Mouse (Mus musculus) heart, embryonic 13.5 days (tissue): ENCODE measurements at regions not wholly inside any gene's neighbourhood (a gene's known extent, or its start where the extent isn't known, plus 50 kb on each side); places are given as distances from the start of the nearest gene placed in this dataset.
A peak's percentile ranks its signal among the peaks of the same experiment; 100 is the strongest.
"Not testable (repeated sequence)": the region's sequence is repeated elsewhere in the genome, so short reads cannot be mapped to it uniquely, and the experiment has no call there.

Source experiments
- ATAC-seq: fragments of 200-750 bp; cut with Nextera tagmentation; 2 replicates; pipeline ENCODE4 v1.8.0; 2017; ENCODE audit warnings: moderate TSS enrichment; ENCODE audit not compliant: insufficient number of reproducible peaks, low FRiP score, low TSS enrichment; ENCODE audit errors: extremely low read depth
- H3K27ac ChIP-seq: fragments of 300-500 bp; sonication (generic); replicated peaks from 2 replicates; pipeline ENCODE4 v1.5.1; 2015; ENCODE audit warnings: moderate library complexity, mild to moderate bottlenecking, inconsistent platforms
- H3K27me3 ChIP-seq: fragments of 300-500 bp; sonication (generic); replicated peaks from 2 replicates; pipeline ENCODE4 v1.6.1; 2015; ENCODE audit warnings: mild to moderate bottlenecking, inconsistent platforms
- H3K36me3 ChIP-seq: fragments of 300-500 bp; sonication (generic); 2 replicates; pipeline ENCODE4 v1.6.1; 2015; ENCODE audit warnings: mild to moderate bottlenecking, inconsistent platforms
- H3K4me1 ChIP-seq: fragments of 300-500 bp; sonication (generic); 2 replicates; pipeline ENCODE4 v1.6.1; 2015; ENCODE audit warnings: inconsistent platforms
- H3K4me2 ChIP-seq: fragments of 300-500 bp; sonication (generic); 2 replicates; pipeline ENCODE4 v1.6.1; 2015; ENCODE audit warnings: inconsistent platforms, mild to moderate bottlenecking, moderate library complexity
- H3K4me3 ChIP-seq: fragments of 300-500 bp; sonication (generic); 2 replicates; pipeline ENCODE4 v1.5.1; 2015; ENCODE audit warnings: moderate library complexity, mild to moderate bottlenecking, inconsistent platforms
- H3K9ac ChIP-seq: fragments of 300-500 bp; sonication (generic); 2 replicates; pipeline ENCODE4 v1.6.1; 2015; ENCODE audit warnings: inconsistent platforms, mild to moderate bottlenecking, moderate library complexity
- H3K9me3 ChIP-seq: fragments of 300-500 bp; sonication (generic); 2 replicates; pipeline ENCODE4 v1.6.1; 2016; ENCODE audit warnings: inconsistent platforms
- WGBS: fragments of 180-500 bp; shearing (Covaris S2); methylation state at CpG from one replicate; pipeline ENCODE4 v1.1.7; 2015; ENCODE audit warnings: mixed read lengths; 5-methylcytosine and 5-hydroxymethylcytosine counted together

- H3K27me3 ChIP-seq: no peaks in the 10 kb centered on the region
- H3K4me1 ChIP-seq: no peaks in the 10 kb centered on the region
- no peak overlapping the region for H3K4me3 ChIP-seq
- 71% methylated on average over 3 of the region's 3 CpGs for WGBS
- no peak for ATAC-seq
- H3K4me2 ChIP-seq: no peak overlapping the region
- no peaks in the 10 kb centered on the region for H3K36me3 ChIP-seq
- H3K9ac ChIP-seq: no peak overlapping the region
- no peaks in the 10 kb centered on the region for H3K9me3 ChIP-seq
- H3K27ac ChIP-seq: no peak overlapping the region
Observed at GRCm38 (mm10) chr11:22420003-22420723, 78.1 kb upstream of the Ehbp1 start.

- no peaks in the 10 kb centered on the region for H3K36me3 ChIP-seq
- H3K4me2 ChIP-seq: no peak overlapping the region
- no peaks in the 10 kb centered on the region for H3K4me1 ChIP-seq
- no peak overlapping the region for H3K4me3 ChIP-seq
- no peak for ATAC-seq
- H3K9me3 ChIP-seq: no peaks in the 10 kb centered on the region
- H3K9ac ChIP-seq: no peak overlapping the region
- H3K27ac ChIP-seq: no peak overlapping the region
- no peaks in the 10 kb centered on the region for H3K27me3 ChIP-seq
- 83% methylated on average over 3 of the region's 3 CpGs for WGBS
Observed at GRCm38 (mm10) chr11:22421762-22422161, 79.7 kb upstream of the Ehbp1 start.

- 5% methylated on average over 5 of the region's 5 CpGs for WGBS
- no peak overlapping the region for H3K9ac ChIP-seq
- no peak overlapping the region for H3K4me3 ChIP-seq
- H3K4me2 ChIP-seq: no peak overlapping the region
- no peaks in the 10 kb centered on the region for H3K27me3 ChIP-seq
- H3K9me3 ChIP-seq: no peaks in the 10 kb centered on the region
- H3K36me3 ChIP-seq: no peaks in the 10 kb centered on the region
- peak; percentile 76; the same call in 1 of the 2 replicates for ATAC-seq
- no peak overlapping the region; the same call in 1 of the 2 replicates for H3K27ac ChIP-seq
- H3K4me1 ChIP-seq: peaks cover 41% of the 10 kb centered on the region
Observed at GRCm38 (mm10) chr11:22437140-22437850, 74.6 kb upstream of the Tmem17 start.

GRCm38 (mm10) chr11:22437851-22438215, 74.1 kb upstream of the Tmem17 start:
- WGBS: 75% methylated on average over 5 of the region's 5 CpGs
- no peak for ATAC-seq
- H3K4me2 ChIP-seq: no peak overlapping the region
- H3K4me1 ChIP-seq: peaks cover 41% of the 10 kb centered on the region
- no peak overlapping the region for H3K9ac ChIP-seq
- H3K4me3 ChIP-seq: no peak overlapping the region
- no peaks in the 10 kb centered on the region for H3K9me3 ChIP-seq
- no peak overlapping the region for H3K27ac ChIP-seq
- H3K27me3 ChIP-seq: no peaks in the 10 kb centered on the region
- H3K36me3 ChIP-seq: no peaks in the 10 kb centered on the region

- ATAC-seq: no peak
- 67% methylated on average over 2 of the region's 2 CpGs for WGBS
- Histone ChIP-seq H3K36me3 (no peaks in the 10 kb centered on the region), H3K27ac (no peak overlapping the region), H3K27me3 (no peaks in the 10 kb centered on the region), H3K9ac (no peak overlapping the region), H3K9me3 (no peaks in the 10 kb centered on the region), H3K4me2 (no peak overlapping the region), H3K4me3 (no peak overlapping the region), H3K4me1 (peaks cover 41% of the 10 kb centered on the region)
Observed at GRCm38 (mm10) chr11:22438441-22439066, 73.3 kb upstream of the Tmem17 start.

GRCm38 (mm10) chr11:22440521-22440920, 71.4 kb upstream of the Tmem17 start:
- no peak overlapping the region for H3K4me2 ChIP-seq
- H3K4me1 ChIP-seq: peaks cover 41% of the 10 kb centered on the region
- no peak for ATAC-seq
- no peaks in the 10 kb centered on the region for H3K36me3 ChIP-seq
- H3K4me3 ChIP-seq: no peak overlapping the region
- no peaks in the 10 kb centered on the region for H3K27me3 ChIP-seq
- H3K9me3 ChIP-seq: no peaks in the 10 kb centered on the region
- H3K9ac ChIP-seq: no peak overlapping the region
- 21% methylated on average over 2 of the region's 2 CpGs for WGBS
- H3K27ac ChIP-seq: peak overlapping the region; percentile 67

- H3K36me3 ChIP-seq: no peaks in the 10 kb centered on the region
- H3K9me3 ChIP-seq: no peaks in the 10 kb centered on the region
- H3K4me2 ChIP-seq: no peak overlapping the region
- no peaks in the 10 kb centered on the region for H3K4me1 ChIP-seq
- no peak overlapping the region for H3K4me3 ChIP-seq
- no peak overlapping the region for H3K9ac ChIP-seq
- H3K27me3 ChIP-seq: no peaks in the 10 kb centered on the region
- ATAC-seq: no peak
- no peak overlapping the region for H3K27ac ChIP-seq
Observed at GRCm38 (mm10) chr11:22453161-22453560, 58.7 kb upstream of the Tmem17 start.

GRCm38 (mm10) chr11:22456286-22456685, 55.6 kb upstream of the Tmem17 start:
- no peaks in the 10 kb centered on the region for H3K9me3 ChIP-seq
- 86% methylated on average over 9 of the region's 9 CpGs for WGBS
- no peak overlapping the region for H3K4me2 ChIP-seq
- H3K9ac ChIP-seq: no peak overlapping the region
- H3K4me3 ChIP-seq: no peak overlapping the region
- no peak for ATAC-seq
- H3K4me1 ChIP-seq: no peaks in the 10 kb centered on the region
- no peaks in the 10 kb centered on the region for H3K36me3 ChIP-seq
- no peaks in the 10 kb centered on the region for H3K27me3 ChIP-seq
- H3K27ac ChIP-seq: no peak overlapping the region

- no peak overlapping the region for H3K27ac ChIP-seq
- no peaks in the 10 kb centered on the region for H3K9me3 ChIP-seq
- no peaks in the 10 kb centered on the region for H3K4me1 ChIP-seq
- no peak overlapping the region for H3K4me2 ChIP-seq
- no peak for ATAC-seq
- 89% methylated on average over 2 of the region's 2 CpGs for WGBS
- no peaks in the 10 kb centered on the region for H3K36me3 ChIP-seq
- no peak overlapping the region for H3K4me3 ChIP-seq
- H3K27me3 ChIP-seq: no peaks in the 10 kb centered on the region
- H3K9ac ChIP-seq: no peak overlapping the region
Observed at GRCm38 (mm10) chr11:22457220-22457619, 54.7 kb upstream of the Tmem17 start.

- 69% methylated on average over 5 of the region's 5 CpGs for WGBS
- ATAC-seq: no peak
Observed at GRCm38 (mm10) chr11:22458951-22459703, 52.8 kb upstream of the Tmem17 start.

GRCm38 (mm10) chr11:22461019-22461735, 50.7 kb upstream of the Tmem17 start:
- H3K9me3 ChIP-seq, H3K27ac ChIP-seq, H3K4me1 ChIP-seq, ATAC-seq, H3K4me2 ChIP-seq, H3K36me3 ChIP-seq, H3K9ac ChIP-seq, H3K27me3 ChIP-seq, H3K4me3 ChIP-seq: not testable (repeated sequence)
- WGBS: 78% methylated on average over 8 of the region's 8 CpGs

More at GRCm38 (mm10) chr11:22458951-22459703, 52.8 kb upstream of the Tmem17 start:
- Histone ChIP-seq H3K4me3 (no peak overlapping the region), H3K9ac (no peak overlapping the region), H3K4me1 (no peaks in the 10 kb centered on the region), H3K27me3 (no peaks in the 10 kb centered on the region), H3K36me3 (no peaks in the 10 kb centered on the region), H3K9me3 (no peaks in the 10 kb centered on the region), H3K27ac (no peak overlapping the region), H3K4me2 (no peak overlapping the region)
